Mouse (Mus musculus) liver, adult 2 months (tissue): ENCODE data around the gene Olfr874.

Source experiments
- CTCF ChIP-seq: fragments of 200-500 bp; IDR thresholded peaks from 2 replicates; pipeline ENCODE4 v1.5.1; 2011; ENCODE audit warnings: low read depth, low read length, control low read depth
- POLR2A ChIP-seq: fragments of 200-500 bp; IDR thresholded peaks from 2 replicates; pipeline ENCODE4 v1.6.1; 2011; ENCODE audit warnings: low read length, control low read depth; ENCODE audit not compliant: insufficient read depth; ENCODE audit errors: extremely low read depth

- TF ChIP-seq POLR2A (no peak), CTCF (no peak)
Measured at GRCm38 (mm10) chr9:37734310-37734709, 10.6 kb upstream of the Olfr874 start.
